Mouse (Mus musculus) 3T3-L1 (cell line): ENCODE results near the gene Grwd1.
"Not testable (repeated sequence)": the region's sequence is repeated elsewhere in the genome, so short reads cannot be mapped to it uniquely, and the experiment has no call there.

Experiments
- DNase-seq: peaks from one replicate; pipeline ENCODE4 v3.0.0-alpha.2; 2015; ENCODE audit warnings: low read depth, low spot score

The Grwd1 gene

GRCm38 (mm10) chr7:45830427-45831127 is at the start of gene Grwd1:
TSS of gene Grwd1 (minus strand) at chr7:45830944.
- DNase-seq = peak; percentile 94

- DNase-seq = no peak
These were observed 49.8 kb upstream of the Grwd1 start for GRCm38 (mm10) chr7:45880531-45880930.

- not testable (repeated sequence) for DNase-seq
These were observed 47.5 kb upstream of the Grwd1 start, which contains the start of gene Grin2d for GRCm38 (mm10) chr7:45878278-45878677. TSS of gene Grin2d (minus strand) at chr7:45878378.

- DNase-seq = no peak
These were observed 46.2 kb upstream of the Grwd1 start for GRCm38 (mm10) chr7:45876895-45877294.

GRCm38 (mm10) chr7:45873061-45873947 is 42.6 kb upstream of the Grwd1 start:
- DNase-seq = peak; percentile 57

GRCm38 (mm10) chr7:45872624-45873023 is 41.9 kb upstream of the Grwd1 start, which contains the start of gene Kdelr1:
TSS of gene Kdelr1 (plus strand) at chr7:45872772.
- peak; percentile 81 for DNase-seq

GRCm38 (mm10) chr7:45870282-45871058 is 39.7 kb upstream of the Grwd1 start:
- DNase-seq = no peak

- DNase-seq = no peak
These were observed 39.0 kb upstream of the Grwd1 start for GRCm38 (mm10) chr7:45869787-45870186.

GRCm38 (mm10) chr7:45869107-45869670 is 38.4 kb upstream of the Grwd1 start:
- no peak for DNase-seq

GRCm38 (mm10) chr7:45867871-45868270 is 37.1 kb upstream of the Grwd1 start:
- no peak for DNase-seq

- peak; percentile 81 for DNase-seq
These were observed 35.5 kb upstream of the Grwd1 start for GRCm38 (mm10) chr7:45865925-45866910.

GRCm38 (mm10) chr7:45864435-45864834 is 33.7 kb upstream of the Grwd1 start:
- no peak for DNase-seq

GRCm38 (mm10) chr7:45862804-45863203 is 32.1 kb upstream of the Grwd1 start:
- no peak for DNase-seq

GRCm38 (mm10) chr7:45859008-45859407 is 28.3 kb upstream of the Grwd1 start:
- DNase-seq = no peak

GRCm38 (mm10) chr7:45856950-45857901 is 26.5 kb upstream of the Grwd1 start:
- DNase-seq = no peak

GRCm38 (mm10) chr7:45853089-45853488 is 22.3 kb upstream of the Grwd1 start:
- no peak for DNase-seq

- no peak for DNase-seq
These were observed 19.9 kb upstream of the Grwd1 start for GRCm38 (mm10) chr7:45850661-45851060.

- no peak for DNase-seq
These were observed 17.8 kb upstream of the Grwd1 start for GRCm38 (mm10) chr7:45848447-45849027.
